Mouse (Mus musculus): Measurements from ENCODE around the gene Ip6k1. TPM values are rescaled to one million over a fixed set of nuclear protein-coding genes. Genes with fewer than 3 reads are reported as not detected.

Ip6k1 gene
- total RNA-seq, 2 experiments from 2014 or later: 45.2 to 48.0 TPM

GRCm38 (mm10) chr9:108017127-108017526, 14.8 kb downstream of the Ip6k1 start:
- no peak for DNase-seq
- intact Hi-C loops (cut with DNase I): no loop called here

GRCm38 (mm10) chr9:108020741-108021140, 18.4 kb downstream of the Ip6k1 start:
- intact Hi-C loops (cut with DNase I): no loop called here
- no peak for DNase-seq

GRCm38 (mm10) chr9:108023216-108023615, 20.9 kb downstream of the Ip6k1 start:
- intact Hi-C loops (cut with DNase I): no loop called here
- no peak for DNase-seq

- no peak for DNase-seq
- intact Hi-C loops (cut with DNase I): no loop called here
These were observed 24.3 kb downstream of the Ip6k1 start for GRCm38 (mm10) chr9:108026584-108026983.

- no peak for DNase-seq
- intact Hi-C loops (cut with DNase I): no loop called here
These were observed 25.6 kb downstream of the Ip6k1 start for GRCm38 (mm10) chr9:108027867-108028266.

- no peak for DNase-seq
- intact Hi-C loops (cut with DNase I): no loop called here
These were observed 29.8 kb downstream of the Ip6k1 start for GRCm38 (mm10) chr9:108032126-108032525.

- intact Hi-C loops (cut with DNase I): no loop called here
These were observed 33.2 kb downstream of the Ip6k1 start for GRCm38 (mm10) chr9:108035331-108036156.

GRCm38 (mm10) chr9:108044751-108045492, 42.6 kb downstream of the Ip6k1 start:
- intact Hi-C loops (cut with DNase I): no loop called here
- DNase-seq: no peak

More at GRCm38 (mm10) chr9:108035331-108036156, 33.2 kb downstream of the Ip6k1 start:
- no peak for DNase-seq

GRCm38 (mm10) chr9:108046582-108046981, 44.3 kb downstream of the Ip6k1 start:
- DNase-seq: peak in 1 of 2 experiments; percentile 1
- intact Hi-C loops (cut with DNase I): no loop called here

- intact Hi-C loops (cut with DNase I): no loop called here
- peak in 1 of 2 experiments; percentile 5 for DNase-seq
These were observed 45.6 kb downstream of the Ip6k1 start for GRCm38 (mm10) chr9:108047601-108048565.

GRCm38 (mm10) chr9:108048566-108048955, 46.3 kb downstream of the Ip6k1 start:
- DNase-seq: peak in 1 of 2 experiments; percentile 34
- intact Hi-C loops (cut with DNase I): no loop called here

GRCm38 (mm10) chr9:108049016-108049455, 46.7 kb downstream of the Ip6k1 start, which contains the start of gene Gmppb:
TSS of gene Gmppb (plus strand) at chr9:108049242.
- peak; percentile 91 to 93 for DNase-seq
- intact Hi-C loops (cut with DNase I): no loop called here

- no peak for DNase-seq
- intact Hi-C loops (cut with DNase I): loop anchor here (2.0 to 5.0 kb wide), 2 partner anchors 47 to 87 kb away; partner anchors contain the start of gene Ip6k1
These were observed 47.4 kb downstream of the Ip6k1 start for GRCm38 (mm10) chr9:108049561-108050251.

GRCm38 (mm10) chr9:108051184-108051930, 49.1 kb downstream of the Ip6k1 start:
- no peak for DNase-seq
- intact Hi-C loops (cut with DNase I): loop anchor here (2.0 to 5.0 kb wide), 2 partner anchors 49 to 89 kb away; partner anchors contain the start of gene Ip6k1

- DNase-seq: no peak
- intact Hi-C loops (cut with DNase I): loop anchor here (2.0 to 5.0 kb wide), 3 partner anchors 49 to 90 kb away; partner anchors contain the start of gene Ip6k1
These were observed 49.6 kb downstream of the Ip6k1 start for GRCm38 (mm10) chr9:108051931-108052220.

GRCm38 (mm10) chr9:108052411-108052810, 50.1 kb downstream of the Ip6k1 start:
- DNase-seq: no peak
- intact Hi-C loops (cut with DNase I): loop anchor here (2.0 to 5.0 kb wide), 2 partner anchors 66 to 90 kb away; no protein-coding TSS in a partner anchor

- peak; percentile 96 to 98 for DNase-seq
- intact Hi-C loops (cut with DNase I): loop anchor here (1.0 to 5.0 kb wide), 3 partner anchors 66 to 149 kb away; no protein-coding TSS in a partner anchor
These were observed 50.8 kb downstream of the Ip6k1 start, which contains the start of gene Amigo3 for GRCm38 (mm10) chr9:108052885-108053664. TSS of gene Amigo3 (plus strand) at chr9:108053159.
